Mouse (Mus musculus) c-Kit-positive CD71-positive TER-119-negative erythroid progenitor cells, embryonic 14.5 days (primary cell): ENCODE measurements around the gene Inpp5d.

Experiments used
- DNase-seq: peaks from one replicate; pipeline ENCODE4 v3.0.0-alpha.2; 2013; ENCODE audit warnings: low read depth

The Inpp5d gene

DNA sequence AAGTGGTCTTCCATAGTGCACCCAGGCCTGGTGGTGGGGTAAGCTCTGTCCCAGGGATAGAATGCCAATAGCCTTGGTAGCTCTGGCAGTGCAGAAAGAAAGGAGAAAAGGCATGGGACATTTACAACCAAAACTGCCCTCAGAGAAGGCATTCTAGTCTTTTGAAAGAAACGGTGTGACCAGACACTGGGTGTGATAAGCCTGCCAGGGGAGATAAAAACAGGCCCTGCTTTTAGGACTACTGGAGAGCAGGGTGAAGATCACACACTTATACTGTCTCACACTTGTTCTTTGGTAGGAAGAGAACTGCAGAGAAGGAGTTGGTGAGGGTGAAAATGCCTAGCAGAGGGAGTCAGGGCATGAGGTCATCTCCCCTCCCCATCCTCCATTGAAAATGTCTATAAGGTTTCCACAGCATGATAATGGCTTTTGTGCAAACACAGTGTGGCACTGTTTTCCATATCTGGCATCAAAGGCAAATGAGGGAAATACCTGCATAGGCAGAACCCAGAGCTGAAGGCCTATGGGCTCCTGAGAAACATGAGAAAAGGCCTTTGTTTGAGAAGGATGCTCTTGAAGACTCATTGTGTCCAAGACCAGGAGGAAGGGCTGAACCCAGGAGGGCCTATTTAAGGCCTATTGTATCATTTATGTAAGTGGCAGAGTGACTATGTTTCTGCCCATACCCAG lies 4.0 kb downstream of the Inpp5d start:
- no peak for DNase-seq

DNA sequence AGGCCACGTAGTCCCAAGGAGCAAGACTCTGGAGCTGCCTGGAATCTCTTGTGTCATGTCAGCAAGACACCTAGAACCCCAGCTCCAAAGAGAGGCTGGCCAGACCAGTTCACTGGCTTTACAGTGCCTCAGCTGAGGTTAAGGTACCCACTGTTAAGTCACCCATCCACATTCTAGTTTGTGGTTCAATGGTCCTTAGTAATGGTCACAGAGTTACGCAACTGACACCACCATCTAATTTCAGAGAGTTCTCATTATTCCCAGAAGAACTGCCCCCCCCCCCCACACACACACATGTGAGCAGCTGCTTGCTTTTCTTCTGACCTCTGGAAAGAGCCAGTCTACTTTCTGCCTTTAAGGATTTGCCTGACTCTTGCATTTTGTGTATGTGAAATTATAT lies 4.7 kb downstream of the Inpp5d start:
- no peak for DNase-seq

DNA sequence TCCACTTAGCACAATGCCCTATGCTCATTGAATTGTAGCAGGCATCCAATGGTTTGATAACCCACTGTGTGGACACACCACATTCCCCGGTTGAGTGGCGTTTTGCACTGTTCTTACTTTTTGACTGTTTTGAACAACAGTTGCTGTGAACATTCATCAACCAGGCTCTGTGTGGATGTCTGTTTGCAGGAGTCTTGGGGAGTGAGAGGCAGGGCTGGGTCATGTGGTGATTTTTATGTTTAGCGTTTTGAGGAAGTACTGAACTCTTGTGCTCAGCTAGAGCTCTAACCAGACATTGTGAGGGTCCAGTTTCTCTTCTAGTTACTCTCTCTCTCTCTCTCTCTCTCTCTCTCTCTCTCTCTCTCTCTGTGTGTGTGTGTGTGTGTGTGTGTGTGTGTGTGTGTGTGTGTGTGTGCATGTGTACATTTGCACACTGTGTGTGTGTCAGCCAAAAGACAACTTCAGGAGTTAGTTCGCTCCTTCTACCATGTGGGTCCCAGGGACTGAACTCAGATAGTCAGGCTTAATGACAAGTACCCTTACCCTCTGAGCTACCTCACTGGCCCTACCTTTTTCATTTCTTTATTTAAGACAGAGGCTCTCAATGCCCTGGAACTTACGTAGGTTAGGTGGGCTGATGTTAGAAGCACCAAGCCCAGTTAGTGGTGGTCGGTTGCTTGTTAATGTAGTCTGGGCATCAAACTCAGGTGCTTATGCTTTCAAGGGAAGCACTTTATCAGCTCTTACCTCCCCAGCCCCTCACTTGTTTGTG lies 5.3 kb downstream of the Inpp5d start:
- no peak for DNase-seq

DNA sequence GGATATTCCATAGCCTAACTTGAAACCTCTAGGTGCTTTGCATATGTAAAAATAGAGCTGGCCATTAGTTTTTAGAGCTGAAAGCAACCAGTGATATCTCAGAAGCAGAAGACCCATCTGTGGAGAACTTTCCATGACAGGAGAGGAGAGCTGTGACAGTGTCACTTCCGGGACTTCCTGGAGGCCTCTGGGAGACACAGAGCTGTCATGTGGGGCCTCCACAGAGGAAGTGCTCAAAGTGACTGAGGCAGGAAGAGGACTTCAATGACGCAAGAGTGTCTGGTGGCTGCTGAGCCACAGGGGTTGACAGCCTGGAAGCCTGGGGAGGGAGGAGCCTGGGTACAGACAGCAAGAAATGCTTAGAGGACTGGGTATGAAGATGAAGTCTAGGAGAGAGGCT lies 6.2 kb downstream of the Inpp5d start:
- no peak for DNase-seq

DNA sequence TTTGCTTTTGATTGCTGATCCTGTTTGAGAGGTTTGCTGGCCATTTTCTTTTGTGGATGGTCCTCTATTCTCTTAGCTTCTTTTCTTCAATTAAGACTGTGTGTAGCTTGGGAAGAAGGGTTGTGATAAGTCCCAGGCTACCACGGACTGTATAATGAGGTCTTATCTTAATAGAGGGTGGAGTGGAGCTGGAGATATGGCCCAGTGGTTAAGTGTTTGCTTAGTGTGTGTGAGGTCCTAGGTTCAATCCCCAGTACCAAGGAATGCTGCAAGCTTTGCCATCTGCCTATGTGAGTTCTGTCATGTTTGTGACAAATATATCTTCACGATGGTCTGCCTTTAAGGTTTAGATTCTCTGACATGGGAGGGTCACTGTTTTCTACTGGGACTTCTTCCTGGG lies 8.0 kb downstream of the Inpp5d start:
- peak; percentile 79 for DNase-seq

DNA sequence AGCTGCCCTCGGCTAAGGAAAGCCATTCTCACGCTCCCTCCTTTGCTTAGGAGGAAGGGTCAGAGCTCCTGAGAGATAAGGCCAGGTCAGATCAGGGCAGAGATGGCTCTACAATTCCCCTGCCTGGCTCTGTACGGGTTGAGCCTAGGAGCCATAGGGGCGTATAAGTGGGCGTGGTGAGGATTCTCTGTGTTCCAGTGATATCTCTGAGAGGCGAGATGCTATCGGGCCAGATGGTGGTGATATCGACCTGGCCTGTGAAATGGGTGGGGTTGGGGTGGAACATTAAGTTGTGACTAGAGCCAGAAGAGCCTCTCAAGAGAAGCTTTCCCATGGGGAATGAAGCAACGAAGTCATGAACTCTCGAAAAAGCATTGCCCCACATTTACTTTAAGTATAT lies 11.5 kb downstream of the Inpp5d start:
- no peak for DNase-seq

DNA sequence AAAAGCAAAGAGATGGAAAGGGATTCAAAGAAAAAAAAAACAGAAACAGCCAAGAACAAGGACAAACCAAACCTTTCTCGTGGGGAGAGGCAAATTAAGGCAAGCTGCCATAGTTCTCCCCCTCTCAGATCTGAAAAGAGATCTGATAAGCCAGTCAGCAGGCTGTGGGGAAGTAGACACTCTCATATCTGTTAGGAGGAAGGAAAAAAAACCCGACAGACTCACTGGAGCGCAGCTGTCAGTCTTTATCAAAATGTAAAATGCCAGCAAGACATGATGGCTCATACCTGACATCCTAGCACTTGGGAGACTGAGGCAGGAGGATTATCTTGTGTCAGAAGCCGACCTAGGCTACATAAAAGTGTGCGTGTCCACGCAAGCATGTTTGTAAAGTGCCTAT lies 12.1 kb downstream of the Inpp5d start:
- no peak for DNase-seq

DNA sequence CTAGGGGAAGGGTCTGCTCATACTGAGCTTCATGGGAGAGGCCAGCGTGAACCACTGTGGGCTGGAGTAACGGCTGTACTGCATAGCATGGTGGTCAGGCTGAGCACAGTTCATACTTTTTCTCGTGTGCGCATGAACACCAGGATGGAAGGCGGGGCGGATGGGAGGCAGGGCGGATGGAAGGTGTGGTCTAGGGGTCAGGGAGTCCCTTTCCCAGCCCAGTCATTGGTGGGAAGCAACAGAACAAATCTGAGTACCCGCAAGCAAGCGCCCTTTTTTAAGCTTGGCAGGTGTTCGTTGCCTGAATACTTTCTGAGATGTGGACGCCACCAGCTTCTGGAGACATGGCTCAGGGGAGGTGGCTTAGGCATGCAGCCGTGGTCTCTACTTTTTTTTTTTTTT lies 16.6 kb downstream of the Inpp5d start:
- DNase-seq, result no peak

DNA sequence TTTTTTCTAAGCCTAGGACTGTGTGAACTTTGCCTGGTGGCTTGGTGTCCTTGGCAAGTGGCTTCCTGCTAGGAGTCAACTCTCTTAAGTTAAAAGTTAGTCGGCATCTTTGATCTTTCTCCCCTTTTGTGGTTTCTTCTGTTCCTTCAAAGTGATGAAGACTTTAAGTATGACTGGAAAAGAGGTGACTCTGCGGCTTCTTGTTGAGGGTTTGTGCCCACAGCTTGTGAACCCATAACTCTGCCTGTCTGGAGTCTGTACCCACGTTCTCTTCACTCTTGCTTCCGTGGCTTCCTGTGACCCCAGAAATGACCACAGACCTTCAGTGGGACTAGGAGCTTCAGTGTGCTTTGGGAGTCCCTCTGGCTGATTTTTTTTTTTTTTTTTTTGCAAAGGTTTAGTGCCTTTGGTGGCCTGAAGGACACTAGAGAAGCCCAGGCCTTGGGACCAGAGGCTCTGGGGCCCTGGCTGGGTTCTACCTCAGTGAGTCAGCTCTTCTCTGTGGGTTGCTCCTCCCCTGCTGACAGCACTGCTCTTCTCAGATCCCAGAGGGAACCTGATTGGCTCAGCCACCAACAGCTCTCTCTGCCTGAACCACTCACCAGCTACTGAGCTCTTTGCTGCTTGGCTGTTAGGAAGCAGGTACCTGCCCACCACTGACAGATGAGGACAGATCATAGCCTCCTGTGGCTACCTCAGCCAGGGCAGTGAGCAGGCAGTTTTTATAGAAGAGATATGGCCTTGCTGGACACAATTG lies 17.2 kb downstream of the Inpp5d start:
- DNase-seq, result peak; percentile 85

DNA sequence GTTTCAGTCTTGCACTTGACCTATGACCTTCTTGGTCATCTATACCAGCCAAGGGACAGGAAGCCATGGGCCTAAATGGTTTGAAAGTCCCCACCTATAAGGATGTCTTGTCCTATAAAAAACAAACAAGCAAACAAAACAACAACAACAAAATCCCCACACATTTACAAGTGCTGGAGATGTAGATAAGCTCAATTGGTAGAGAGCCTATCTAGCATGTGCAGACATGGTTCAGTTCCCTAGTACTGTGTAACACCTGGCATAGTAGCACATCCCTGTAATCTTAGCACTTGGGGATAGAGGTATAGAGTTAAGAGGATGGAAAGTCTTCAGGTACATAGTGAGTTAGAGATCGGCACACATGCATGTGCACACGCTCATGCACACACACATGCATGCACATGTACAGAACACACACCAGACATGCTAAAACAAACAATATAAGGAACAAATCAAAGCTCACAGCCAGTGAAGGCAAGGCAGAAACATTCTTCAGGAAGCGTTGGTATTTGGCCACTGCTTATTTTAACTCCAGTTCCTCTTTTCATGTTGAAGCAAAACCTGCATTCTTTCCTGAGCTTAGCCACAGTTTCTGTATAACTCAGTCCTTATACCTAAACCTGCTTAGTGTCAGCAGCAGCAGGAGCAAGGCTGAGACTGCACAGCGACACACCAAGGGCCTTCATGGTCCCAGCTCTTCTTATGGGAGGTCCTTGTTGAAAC lies 17.9 kb downstream of the Inpp5d start:
- DNase-seq, result no peak

DNA sequence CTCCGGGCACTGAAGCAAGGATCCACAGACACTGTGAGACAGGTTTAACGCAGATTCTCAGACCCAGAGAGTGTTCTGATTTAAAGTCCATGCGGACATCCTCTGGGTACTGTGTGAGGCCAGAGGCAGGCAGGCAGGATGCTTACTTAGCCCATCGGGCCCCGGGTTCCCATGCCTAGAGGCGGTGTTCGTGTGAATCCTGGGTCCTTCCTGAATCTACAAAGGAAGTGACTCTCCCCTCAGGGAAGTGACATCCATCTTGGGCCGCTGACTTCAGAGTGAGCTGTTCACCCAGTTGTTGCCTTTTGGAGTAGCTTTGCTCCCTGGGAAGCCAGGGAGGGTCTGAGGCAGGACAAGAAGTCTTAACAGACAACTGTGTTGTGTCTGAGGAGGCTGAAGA lies 19.6 kb downstream of the Inpp5d start:
- no peak for DNase-seq

DNA sequence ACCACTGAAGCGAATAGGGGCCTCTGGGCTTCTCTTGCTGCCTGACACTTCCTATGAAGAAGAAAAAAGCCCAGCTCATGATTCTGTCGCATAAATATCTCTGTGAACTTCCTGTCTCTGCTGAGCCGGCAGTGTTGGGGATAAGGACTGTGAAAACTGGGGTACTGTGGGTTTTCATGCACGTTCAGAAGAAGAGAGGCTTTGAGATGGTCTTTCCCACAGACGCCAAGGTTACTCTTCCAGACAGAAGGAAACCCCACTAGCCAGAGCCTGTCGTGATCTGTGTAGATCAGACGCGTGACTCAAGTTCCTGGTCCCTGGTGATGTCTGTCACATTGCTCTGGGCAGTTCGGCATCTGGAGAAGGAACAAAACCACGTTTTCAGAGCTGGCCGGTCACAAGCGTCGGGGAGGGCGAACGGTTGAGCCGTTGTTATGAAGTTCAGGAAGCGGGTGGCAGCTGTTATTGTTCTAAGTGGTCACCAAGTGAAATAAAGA lies 20.1 kb downstream of the Inpp5d start:
- DNase-seq, result no peak

DNA sequence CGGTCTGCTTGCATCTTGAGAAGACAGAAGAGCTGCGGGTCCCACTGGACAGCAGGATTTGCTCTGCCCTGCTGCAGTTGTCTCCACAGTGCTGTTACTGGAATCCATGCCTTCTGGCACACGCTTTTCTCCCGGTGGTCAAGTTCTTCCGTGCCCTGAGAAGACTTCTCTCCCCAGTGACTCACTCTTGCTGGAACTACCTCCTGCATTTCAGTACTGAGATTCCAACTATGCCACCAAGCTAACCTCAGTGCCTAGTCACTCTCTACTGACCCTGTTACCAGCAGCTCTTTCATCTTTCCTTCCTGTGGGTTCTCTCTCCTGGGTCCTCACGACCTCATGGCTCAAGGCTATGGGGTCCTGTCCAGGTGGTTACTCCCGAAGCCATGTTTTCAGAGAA lies 22.9 kb downstream of the Inpp5d start:
- DNase-seq, result no peak

DNA sequence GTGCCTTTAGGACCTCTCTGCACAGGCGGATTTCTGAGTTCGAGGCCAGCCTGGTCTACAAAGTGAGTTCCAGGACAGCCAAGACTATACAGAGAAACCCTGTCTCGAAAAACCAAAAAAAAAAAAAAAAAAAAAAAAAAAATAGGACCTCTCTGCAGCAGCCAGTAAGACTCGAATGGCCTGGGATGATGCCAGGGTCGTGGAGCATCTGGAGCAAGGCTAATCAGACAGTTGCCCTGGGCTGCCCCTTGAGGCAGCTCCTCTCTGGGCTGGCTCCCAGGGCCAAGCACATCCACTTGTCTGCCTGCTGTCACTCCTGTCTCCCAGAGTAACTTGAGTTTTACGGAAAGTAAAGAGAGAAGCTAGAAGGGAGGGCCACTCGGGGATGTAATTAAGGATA lies 24.9 kb downstream of the Inpp5d start:
- DNase-seq, result no peak

DNA sequence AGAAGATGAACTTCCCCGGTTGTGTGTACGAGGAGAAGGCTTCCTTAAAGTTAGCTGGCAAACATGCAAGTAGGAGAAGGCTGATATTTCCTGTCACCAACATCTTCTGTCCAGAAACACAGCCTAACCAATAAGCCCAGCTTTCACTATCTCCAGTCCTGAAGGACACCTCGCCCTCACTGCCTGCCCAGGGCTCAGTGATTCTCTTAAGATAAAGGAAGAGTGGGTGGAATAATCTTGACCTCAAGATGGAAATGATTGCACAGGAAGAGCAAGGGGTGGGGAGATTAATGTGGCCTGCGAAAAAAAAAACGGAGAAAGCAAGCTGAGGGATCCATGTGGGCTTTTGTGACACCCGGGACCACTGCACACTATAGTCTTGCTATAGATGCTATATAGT lies 25.6 kb downstream of the Inpp5d start:
- no peak for DNase-seq

DNA sequence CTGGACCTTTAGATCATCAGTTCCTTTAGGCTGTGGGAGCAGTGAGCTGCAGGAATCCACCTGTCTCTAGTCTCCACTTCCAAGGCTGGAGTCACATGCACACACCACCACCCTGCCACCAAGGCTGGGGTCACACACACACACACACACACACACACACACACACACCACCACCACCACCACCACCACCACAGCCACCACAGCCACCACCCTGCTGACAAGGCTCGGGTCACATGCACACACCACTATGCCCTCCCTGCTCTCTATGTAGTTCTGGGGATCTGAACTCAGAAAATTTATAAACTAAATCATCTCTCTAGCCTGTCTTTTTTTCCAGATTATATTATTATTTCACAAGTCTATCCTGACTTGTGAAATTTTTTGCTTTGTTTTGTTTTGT lies 27.7 kb downstream of the Inpp5d start:
- DNase-seq, result no peak

DNA sequence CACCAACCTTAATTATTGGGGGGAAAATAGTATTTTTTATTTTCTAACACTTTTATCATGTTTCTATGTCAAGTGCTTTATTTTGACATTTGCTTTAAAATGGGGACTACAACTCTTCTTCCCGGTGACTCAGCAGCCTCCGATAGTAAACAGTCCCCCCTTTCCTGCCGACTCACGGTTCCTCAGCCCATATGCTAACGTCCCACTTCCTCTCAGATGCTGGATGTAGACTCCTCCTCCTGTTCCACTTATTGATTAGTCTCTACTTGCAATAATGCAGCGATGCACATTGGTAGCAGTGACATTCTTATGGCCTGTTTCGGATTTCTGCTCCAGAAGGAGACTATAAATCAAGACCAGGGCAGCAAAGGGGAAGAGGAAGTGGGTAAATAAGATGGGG lies 28.5 kb downstream of the Inpp5d start:
- no peak for DNase-seq

DNA sequence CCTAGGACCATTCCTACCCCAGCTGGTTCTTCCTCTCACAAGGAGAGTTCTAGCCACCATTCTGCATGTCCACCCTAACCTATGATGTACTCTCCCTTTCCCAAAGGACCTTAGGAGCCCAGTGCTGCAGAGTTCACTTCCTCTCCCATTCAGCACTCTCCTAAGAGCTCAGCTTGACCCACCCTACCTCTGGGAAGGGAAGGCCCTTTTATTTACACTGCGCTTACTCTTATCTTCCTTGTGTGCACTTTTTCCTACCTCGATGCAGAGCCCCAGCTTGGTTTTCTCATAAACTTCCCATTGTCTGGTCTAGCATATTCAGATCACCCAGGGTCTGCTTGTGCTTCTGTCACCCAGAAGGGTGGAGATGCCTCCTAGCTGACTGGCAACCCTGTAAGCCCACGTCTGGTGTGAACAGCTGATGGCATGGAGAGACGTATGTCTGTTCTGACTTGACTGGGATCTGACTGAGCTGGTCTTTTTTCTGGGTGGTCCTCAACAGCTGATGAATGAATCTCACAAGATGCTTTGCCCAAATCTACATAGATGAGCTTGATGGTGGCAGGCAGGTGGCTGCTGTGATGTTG lies 29.2 kb downstream of the Inpp5d start:
- DNase-seq, result no peak

DNA sequence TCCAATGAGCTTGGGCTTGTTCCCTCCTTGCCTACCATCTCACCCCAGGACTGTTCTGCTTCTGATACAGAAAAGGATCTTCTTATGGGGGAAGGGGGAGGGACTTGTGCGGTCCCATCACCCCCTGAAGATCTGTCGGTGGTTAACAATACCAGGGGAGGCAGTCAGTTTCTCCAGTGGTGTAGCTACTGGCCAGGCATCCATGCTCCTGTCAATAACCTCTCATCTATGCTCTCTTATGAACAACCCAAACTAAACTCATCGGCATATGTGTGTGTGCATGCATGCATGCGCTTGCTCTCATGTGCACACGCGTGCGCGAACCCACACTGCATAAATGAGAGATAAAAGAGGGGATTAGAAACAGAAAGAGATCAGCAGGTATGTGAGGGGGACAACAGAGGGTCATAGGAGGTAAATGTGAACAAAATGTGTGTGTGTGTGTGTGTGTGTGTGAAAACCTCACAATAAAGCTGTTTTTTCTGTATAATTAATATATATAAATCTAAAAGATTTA lies 29.9 kb downstream of the Inpp5d start:
- DNase-seq, result no peak

DNA sequence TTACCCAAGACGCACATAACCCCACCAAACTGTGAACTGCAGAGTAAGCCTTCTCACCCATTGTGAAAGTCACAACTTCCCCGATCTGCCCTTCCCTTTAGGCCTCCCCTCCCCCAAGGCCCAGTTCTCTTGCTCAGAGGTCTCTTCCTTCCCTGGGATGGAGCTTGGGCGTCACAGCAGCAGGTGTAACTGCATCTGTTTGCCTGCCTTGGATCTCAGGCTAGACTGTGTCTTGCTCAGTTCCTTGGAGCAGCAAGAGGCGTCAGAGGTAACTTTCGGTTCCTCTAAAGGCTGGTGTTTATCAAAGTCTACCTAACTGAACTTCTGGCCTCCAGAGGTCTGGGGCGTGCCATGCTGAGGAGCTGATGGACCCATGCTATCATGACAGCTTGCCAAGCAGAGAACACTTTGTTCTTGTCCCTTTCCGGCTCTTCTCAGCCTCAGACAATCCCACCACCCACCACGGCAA lies 30.5 kb downstream of the Inpp5d start:
- no peak for DNase-seq

DNA sequence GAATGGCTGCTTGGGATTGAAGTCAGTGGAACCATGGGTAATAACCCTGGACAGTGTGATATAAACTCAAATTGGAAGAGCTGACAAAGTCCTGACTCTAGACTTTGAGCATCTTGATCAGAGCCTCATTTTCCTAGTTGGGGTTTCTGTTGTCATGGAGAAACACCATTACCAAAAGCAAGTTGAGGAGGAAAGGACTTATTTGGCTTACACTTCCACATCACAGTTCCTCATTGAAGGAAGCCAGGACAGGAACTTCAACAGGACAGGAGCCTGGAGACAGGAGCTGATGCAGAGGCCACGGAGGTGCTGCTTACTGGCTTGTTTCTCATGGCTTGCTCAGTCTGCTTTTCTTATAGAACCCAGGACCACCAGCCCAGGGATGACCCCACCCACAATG lies 31.3 kb downstream of the Inpp5d start:
- no peak for DNase-seq

DNA sequence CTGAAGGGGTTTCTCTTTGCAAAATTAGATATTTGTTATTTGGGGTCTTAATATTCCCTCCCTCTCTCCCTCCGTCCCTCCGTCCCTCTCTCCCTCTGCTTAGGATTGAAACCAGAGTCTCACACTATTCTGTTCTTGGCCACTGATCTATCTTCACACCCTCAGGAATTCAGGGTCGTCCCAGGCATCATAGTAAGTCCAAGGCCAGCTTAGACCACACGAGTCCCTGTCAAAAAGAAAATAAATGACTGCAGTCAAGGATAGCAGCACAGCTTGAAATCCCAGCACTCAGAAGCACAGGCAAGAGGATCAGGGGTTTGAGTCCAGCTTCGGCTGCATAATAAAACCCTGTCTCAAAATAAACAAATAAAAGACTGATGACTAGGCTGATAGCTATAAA lies 35.0 kb downstream of the Inpp5d start:
- no peak for DNase-seq
